Mouse (Mus musculus): ENCODE data around the gene Bex3. TPM values are rescaled to one million over a fixed set of nuclear protein-coding genes. Genes with fewer than 3 reads are reported as not detected.
"Not testable (repeated sequence)": the region's sequence is repeated elsewhere in the genome, so short reads cannot be mapped to it uniquely, and the experiment has no call there.

Bex3 gene
- total RNA-seq (2021), result 100 to 1,000 TPM in 1 of 2 experiments, 10 to 100 TPM in 1; 89.5 to 140 TPM
- long read RNA-seq, experiment 1, transcript Bex3-201 (3 exons, 930 nt), result major isoform, 23 of 38 reads
- long read RNA-seq, experiment 1, transcript Bex3-202 (3 exons, 826 nt), result minor isoform, 7 of 38 reads
- long read RNA-seq, experiment 1, partial matches to known transcripts, result 0 of 38 reads
- long read RNA-seq, experiment 1, other reads (novel, unspliced or antisense), result 7 of 38 reads
- long read RNA-seq, experiment 2, transcript Bex3-202 (3 exons, 826 nt), result minor isoform, 10 of 53 reads
- long read RNA-seq, experiment 2, transcript Bex3-201 (3 exons, 930 nt), result major isoform, 32 of 53 reads
- long read RNA-seq, experiment 2, partial matches to known transcripts, result 0 of 53 reads
- long read RNA-seq, experiment 2, other reads (novel, unspliced or antisense), result 9 of 53 reads

DNA sequence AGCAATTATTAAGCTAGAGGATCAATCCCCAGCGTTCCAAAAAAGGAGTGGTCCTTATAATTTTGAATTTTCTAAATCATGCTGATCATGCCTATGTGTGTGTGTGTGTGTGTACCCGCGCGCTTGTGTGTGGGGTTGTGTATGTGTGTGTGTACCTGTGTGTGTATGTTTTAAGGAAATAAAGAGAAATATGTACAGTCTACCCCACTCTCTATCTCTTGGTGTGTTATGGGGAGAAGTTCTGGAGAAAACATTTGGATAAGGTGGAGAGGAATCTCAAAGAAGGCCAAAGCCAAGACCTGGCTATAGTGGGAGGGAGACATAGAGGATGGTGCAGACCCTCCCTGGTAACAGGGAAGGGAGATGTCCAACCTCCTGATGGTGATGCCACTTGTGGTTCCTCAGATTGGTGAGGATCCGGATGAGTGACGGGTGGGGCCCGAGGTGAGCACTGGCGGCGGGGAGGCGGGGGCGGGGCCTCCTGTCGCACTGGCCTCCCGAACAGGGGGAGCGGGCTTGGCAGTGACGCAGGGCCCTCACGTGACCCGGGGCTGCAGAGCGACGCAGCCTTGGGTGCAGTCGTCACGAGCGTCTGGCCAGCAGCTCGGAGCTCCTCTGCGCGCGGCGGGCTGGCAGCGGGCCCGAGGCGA is at the start of gene Bex3:
Gene Bex3, plus strand, starts transcription at position 511 of the 650 bp plus-strand sequence.
- DNase-seq (ENCODE audit: low spot score in 2 of 2), result peak in 1 of 2 experiments; percentile 7

DNA sequence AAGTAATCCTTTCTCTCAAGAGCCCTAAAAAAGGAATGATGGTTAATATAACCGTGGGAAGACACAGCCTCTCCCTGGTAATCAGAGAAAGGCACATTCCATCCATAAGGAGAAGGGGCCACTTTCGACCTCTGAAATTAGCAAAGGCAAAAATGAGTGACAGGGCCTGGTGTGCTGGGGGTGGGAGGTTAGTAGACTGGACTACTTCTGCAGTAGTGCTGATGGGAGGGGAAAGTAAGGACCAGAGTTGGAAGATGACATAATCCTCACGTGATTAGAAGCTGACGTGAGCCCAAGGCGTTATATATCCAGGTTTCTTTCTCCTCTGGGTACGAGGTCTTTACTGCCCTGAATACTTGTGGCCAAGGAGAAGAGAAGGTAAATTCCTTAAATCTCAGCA is 46.3 kb upstream of the Bex3 start:
- no peak for DNase-seq (ENCODE audit: low spot score in 2 of 2)

DNA sequence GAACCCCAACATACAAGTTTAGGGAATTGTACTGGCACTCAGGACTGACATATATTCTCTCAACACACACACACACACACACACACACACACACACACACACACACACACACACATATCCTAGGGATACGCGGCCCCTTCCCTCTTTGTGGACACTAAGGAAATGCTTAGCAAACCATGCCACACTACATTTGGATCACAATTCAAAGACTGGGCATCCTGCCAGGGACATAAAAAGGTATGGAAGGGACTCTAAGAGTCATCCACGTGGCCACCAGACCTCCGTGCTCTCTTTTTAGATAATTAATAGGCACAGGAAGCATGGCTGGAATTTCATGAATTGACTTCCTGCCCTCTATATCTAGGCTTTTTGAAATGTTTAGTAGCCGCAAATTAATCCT is 42.3 kb upstream of the Bex3 start:
- no peak for DNase-seq (ENCODE audit: low spot score in 2 of 2)

DNA sequence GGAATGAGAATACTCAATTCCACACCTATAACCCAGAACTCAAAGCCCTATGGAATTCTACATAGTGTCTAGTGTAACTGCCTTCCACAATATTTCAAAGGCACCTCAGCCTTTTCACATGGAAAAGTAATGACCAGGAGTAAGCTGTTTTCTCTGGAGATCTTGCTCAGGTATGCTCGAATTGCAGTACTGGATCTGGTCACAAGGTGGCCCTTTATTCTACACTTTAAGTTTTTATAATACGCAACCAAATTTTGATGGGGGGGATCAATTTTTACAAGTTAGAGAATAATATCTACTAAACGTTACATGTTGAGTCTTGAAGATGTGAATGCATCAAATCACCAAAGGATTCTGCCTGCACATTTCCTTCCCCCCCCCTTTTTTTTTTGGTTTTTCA is 31.9 kb upstream of the Bex3 start:
- DNase-seq (ENCODE audit: low spot score in 2 of 2), result peak in 1 of 2 experiments; percentile 17

DNA sequence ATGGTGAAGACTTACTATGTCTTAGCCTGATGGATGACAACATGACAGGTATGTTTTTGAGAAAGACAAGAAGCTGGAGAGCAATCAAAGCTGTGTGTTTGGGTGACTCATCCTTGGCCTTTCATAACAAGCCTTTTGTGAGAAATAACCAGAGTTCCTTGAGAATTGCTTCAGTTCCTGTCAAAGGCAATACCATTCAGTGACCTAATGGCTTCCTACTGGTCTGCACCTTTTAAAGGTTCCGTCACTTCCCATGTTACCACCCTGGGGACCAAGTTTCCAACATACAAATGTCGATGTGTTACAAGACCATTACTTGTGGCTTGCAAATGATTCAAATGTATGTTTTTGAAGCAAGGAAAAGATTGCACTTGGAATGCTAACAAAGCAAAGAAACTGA is 26.9 kb upstream of the Bex3 start:
- DNase-seq (ENCODE audit: low spot score in 2 of 2), result no peak

- peak; percentile 60 to 62 for DNase-seq (ENCODE audit: low spot score in 2 of 2)
Measured at GRCm38 (mm10) chrX:136244574-136245229, 25.4 kb upstream of the Bex3 start, which contains the start of gene Tceal9. Tceal9 (plus strand) TSS chrX:136245079.

GRCm38 (mm10) chrX:136245521-136246071 is 24.5 kb upstream of the Bex3 start:
- peak in 1 of 2 experiments; percentile 7 for DNase-seq (ENCODE audit: low spot score in 2 of 2)

GRCm38 (mm10) chrX:136248811-136249210 is 21.2 kb upstream of the Bex3 start:
- DNase-seq (ENCODE audit: low spot score in 2 of 2), result peak in 1 of 2 experiments; percentile 30

DNA sequence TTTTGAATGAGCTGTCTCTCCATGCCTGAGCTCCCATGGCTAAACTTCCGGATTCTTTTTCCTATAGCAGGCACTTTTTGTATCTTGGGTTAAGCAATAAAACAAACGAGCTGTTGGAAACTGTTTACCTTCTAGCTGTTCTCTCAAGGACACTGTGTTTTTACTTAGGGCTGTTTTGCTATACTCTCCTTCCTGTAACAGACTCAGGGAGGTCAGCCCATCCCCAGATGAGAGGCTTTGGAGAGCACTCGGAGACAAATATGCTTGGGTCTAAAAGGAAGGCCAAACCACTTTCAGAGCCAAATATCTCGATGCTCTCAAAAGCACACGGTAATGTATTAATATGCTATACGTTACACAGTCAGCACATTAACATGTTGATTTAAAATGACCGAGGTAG is 20.4 kb upstream of the Bex3 start:
- no peak for DNase-seq (ENCODE audit: low spot score in 2 of 2)

GRCm38 (mm10) chrX:136252023-136252729 is 17.9 kb upstream of the Bex3 start:
- no peak for DNase-seq (ENCODE audit: low spot score in 2 of 2)

DNA sequence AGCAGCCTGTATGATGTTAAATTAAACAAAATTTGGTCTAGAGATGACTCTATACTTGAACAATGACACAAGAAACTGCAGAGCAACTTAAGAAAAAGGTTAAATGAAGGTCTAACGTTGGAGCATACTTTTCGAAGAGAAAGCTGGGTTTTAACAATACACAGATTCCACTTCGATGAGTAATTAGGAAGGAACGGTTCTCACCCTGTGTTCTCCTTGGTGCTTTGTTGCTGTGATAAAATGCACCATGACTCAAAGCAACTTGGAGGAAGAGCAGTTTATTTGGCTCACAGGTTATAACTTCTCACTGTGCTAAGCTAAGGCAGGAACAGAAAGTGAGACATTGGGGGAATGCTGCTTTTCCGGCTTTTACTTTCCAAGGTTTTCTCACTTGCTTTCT is 2.3 kb upstream of the Bex3 start:
- DNase-seq (ENCODE audit: low spot score in 2 of 2), result no peak

- no peak for DNase-seq (ENCODE audit: low spot score in 2 of 2)
Measured at GRCm38 (mm10) chrX:136268173-136268572, 1.9 kb upstream of the Bex3 start.

DNA sequence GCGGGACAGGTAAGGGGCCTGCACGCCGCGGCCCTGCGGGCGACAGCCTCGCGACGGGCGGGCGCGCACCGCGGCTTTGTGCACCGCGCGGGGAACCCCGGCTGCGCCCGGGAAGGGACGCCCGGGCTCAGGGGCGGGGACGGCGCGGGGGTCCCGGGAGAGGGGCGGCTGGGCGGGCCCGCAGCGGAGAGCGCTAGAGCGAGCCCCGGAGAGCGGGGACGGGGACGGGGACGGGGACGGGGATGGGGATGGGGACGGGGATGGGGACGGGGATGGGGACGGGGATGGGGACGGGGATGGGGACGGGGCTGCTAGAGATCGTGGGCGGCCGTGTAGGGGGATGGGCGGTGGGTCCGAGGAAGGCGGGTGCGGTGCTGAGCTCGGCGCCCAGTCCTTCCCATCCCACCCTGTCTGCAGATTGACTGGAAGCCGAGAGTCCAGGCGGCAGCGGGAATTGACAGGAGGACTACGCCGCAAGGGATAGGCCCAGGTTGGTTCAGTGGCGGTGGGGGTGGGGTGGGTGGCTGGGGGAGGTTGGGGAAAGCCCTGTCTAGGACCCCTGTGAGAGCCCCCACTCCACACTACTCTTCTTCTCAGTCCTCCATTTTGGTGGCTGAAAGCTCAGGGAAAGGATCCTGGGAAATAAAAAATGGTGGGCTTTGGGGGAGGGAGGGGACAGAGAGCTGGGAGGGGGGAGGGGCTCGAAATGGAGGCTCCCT is 499 bp downstream of the Bex3 start:
- DNase-seq (ENCODE audit: low spot score in 2 of 2), result not testable (repeated sequence)

DNA sequence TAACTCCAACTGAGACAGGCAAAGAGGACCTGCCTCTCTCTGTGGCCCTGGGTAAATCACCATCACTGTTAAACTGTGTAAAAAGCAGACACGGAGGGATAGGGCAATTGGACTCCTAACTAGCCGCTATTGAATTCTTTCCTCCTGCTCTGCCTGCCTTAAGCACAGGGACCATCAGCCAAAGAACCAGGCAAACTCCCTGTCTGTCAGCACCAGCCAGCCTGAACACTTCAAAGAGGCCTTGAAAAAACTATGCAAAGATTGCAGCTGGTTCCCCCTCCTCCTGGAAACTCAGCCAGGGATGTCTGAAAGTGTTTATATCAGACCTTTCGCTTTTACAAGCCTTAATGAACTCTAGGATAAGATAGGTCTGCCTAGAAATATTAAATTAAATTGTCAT is 4.5 kb downstream of the Bex3 start:
- DNase-seq (ENCODE audit: low spot score in 2 of 2), result no peak

GRCm38 (mm10) chrX:136275386-136275785 is 5.3 kb downstream of the Bex3 start:
- DNase-seq (ENCODE audit: low spot score in 2 of 2), result no peak

DNA sequence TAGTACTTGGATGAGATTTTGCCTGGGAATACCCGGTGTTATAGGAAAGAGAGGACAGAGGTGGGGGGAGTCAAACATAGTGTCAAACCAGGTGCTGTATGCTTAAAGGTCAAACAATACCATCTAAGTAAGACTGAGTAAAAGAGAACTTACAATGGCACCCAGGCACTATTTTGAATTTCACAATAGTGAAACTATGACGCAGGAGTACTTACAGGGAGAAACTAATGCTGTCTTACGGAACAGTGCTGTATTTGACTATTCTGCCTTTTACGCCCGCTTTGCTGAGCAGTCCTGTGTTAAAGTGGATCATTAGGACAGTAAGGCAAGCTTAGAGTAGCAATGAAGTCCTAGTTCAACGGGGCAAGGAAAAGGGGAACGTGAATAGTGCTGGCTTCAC is 7.5 kb downstream of the Bex3 start:
- DNase-seq (ENCODE audit: low spot score in 2 of 2), result no peak

GRCm38 (mm10) chrX:136278401-136278800 is 8.3 kb downstream of the Bex3 start:
- DNase-seq (ENCODE audit: low spot score in 2 of 2), result no peak

- DNase-seq (ENCODE audit: low spot score in 2 of 2), result no peak
Measured at GRCm38 (mm10) chrX:136279410-136279809, 9.4 kb downstream of the Bex3 start.

GRCm38 (mm10) chrX:136290817-136291281 is 20.8 kb downstream of the Bex3 start:
- no peak for DNase-seq (ENCODE audit: low spot score in 2 of 2)

DNA sequence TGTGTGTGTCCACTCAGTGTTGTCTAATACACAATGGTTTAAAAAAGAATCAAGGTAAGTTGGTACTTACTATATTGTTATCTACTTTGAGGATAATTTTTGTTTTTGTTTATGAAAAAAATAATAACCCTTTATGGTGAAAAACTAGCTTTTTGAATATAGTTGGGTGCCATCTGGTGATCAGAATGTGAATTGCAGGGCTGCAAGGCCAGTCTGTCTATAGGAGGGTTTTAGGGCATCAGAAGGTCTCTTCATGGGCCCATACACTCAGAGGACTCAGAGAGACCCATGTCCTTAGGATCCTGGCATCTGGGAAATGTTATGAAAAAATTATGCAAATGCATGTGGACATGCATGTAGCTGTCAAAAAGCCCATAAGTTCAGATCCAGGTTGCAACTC is 34.2 kb downstream of the Bex3 start:
- peak; percentile 18 to 33 for DNase-seq (ENCODE audit: low spot score in 2 of 2)
